Mouse (Mus musculus): ENCODE data around the gene Gm20708.

- TF ChIP-seq TAL1 (IDR thresholded peaks at IDR 0.05; ENCODE audit: low read length) (no peak), GATA1 (IDR thresholded peaks at IDR 0.05; ENCODE audit: low read length) (no peak)
These were observed 34.0 kb downstream of the Gm20708 start for GRCm38 (mm10) chr11:117843434-117843833.
